Mouse (Mus musculus) lung, embryonic 14.5 days (tissue): Measurements from ENCODE around the gene Ttc7b. TPM values are rescaled to one million over a fixed set of nuclear protein-coding genes. Genes with fewer than 3 reads are reported as not detected.

ENCODE experiments used
- ATAC-seq: fragments of 200-750 bp; cut with Nextera tagmentation; 2 replicates; pipeline ENCODE4 v1.8.0; 2017; ENCODE audit warnings: mild to moderate bottlenecking, moderate TSS enrichment, moderate library complexity; ENCODE audit not compliant: insufficient read depth
- DNase-seq: peaks from one replicate; pipeline ENCODE4 v3.0.0-alpha.2; 2015
- H3K27ac ChIP-seq: fragments of 300-500 bp; sonication (generic); 2 replicates; pipeline ENCODE4 v1.5.1; 2014; ENCODE audit warnings: low read depth, mild to moderate bottlenecking, moderate library complexity
- H3K27me3 ChIP-seq: fragments of 300-500 bp; sonication (generic); 2 replicates; pipeline ENCODE4 v1.6.1; 2014; ENCODE audit warnings: low read length, control low read depth; ENCODE audit not compliant: insufficient read depth
- H3K36me3 ChIP-seq: fragments of 300-500 bp; sonication (generic); 2 replicates; pipeline ENCODE4 v1.6.1; 2014; ENCODE audit warnings: control low read depth; ENCODE audit not compliant: insufficient read depth
- H3K4me1 ChIP-seq: fragments of 300-500 bp; sonication (generic); 2 replicates; pipeline ENCODE4 v1.6.1; 2014; ENCODE audit warnings: antibody characterized with exemption, control low read depth; ENCODE audit not compliant: insufficient read depth
- H3K4me2 ChIP-seq: fragments of 300-500 bp; sonication (generic); 2 replicates; pipeline ENCODE4 v1.6.1; 2014; ENCODE audit warnings: mild to moderate bottlenecking
- H3K4me3 ChIP-seq: fragments of 300-500 bp; sonication (generic); 2 replicates; pipeline ENCODE4 v1.5.1; 2014; ENCODE audit warnings: low read depth, low read length
- H3K9ac ChIP-seq: fragments of 300-500 bp; sonication (generic); 2 replicates; pipeline ENCODE4 v1.6.1; 2014
- H3K9me3 ChIP-seq: fragments of 300-500 bp; sonication (generic); 2 replicates; pipeline ENCODE4 v1.6.1; 2016; ENCODE audit warnings: low read depth, low read length, control low read depth
- CTCF ChIP-seq: IDR thresholded peaks from 2 replicates; pipeline ENCODE4 v1.5.1; 2016; ENCODE audit warnings: antibody characterized with exemption, low read depth
- WGBS: fragments of 180-500 bp; shearing (Covaris S2); extraction: QIAGEN DNeasy Blood & Tissue Kit; methylation state at CpG from one replicate; pipeline ENCODE4 v1.1.7; 2014; 5-methylcytosine and 5-hydroxymethylcytosine counted together
- polyA plus RNA-seq: library from polyadenylated mRNA; unstranded; fragments of >200 nt; fragmentation: Nextera tagmentation; extraction: Ambion mirVana; gene quantifications from 2 replicates; pipeline ENCODE4 v1.2.1, GENCODE M21; 2014

Gene Ttc7b
- polyA plus RNA-seq, 1 experiment from 2014 or later, result 8.1 TPM

DNA sequence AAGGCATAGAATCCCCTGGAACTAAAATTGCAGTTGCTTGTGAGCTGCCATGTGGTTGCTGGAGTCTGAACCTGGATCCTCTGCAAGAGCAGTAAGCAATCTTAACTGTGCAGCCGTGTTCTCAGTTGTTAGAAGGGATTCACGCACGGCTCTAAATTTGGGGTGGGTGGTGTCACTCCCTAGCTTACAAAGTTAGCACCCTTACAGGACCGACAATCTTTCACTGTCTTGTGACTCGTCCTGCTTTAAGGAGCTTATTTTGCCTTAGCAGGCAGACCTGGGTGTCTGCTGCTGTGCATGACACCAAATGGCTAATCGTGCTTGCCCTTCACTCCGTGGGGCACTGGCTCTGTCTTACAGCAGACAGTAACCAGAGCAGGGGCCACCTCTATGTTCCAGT, 217.5 kb downstream of the Ttc7b start:
- Histone ChIP-seq H3K4me3 (no peak overlapping the region), H3K27me3 (no peaks in the 10 kb centered on the region), H3K27ac (no peak overlapping the region), H3K4me1 (peaks cover 5% of the 10 kb centered on the region), H3K9ac (no peak overlapping the region), H3K9me3 (no peaks in the 10 kb centered on the region), H3K36me3 (peaks cover 16% of the 10 kb centered on the region; the same call in 1 of the 2 replicates), H3K4me2 (no peak overlapping the region)
- ATAC-seq (no peak), DNase-seq (no peak)
- WGBS, result 72% methylated on average over 7 of the region's 7 CpGs
- TF ChIP-seq CTCF, result no peak

GRCm38 (mm10) chr12:100300446-100300845, 220.2 kb downstream of the Ttc7b start:
- H3K36me3 ChIP-seq, result peaks cover 16% of the 10 kb centered on the region; the same call in 1 of the 2 replicates
- no peak overlapping the region for H3K27ac ChIP-seq
- 75% methylated on average over 5 of the region's 5 CpGs for WGBS
- H3K27me3 ChIP-seq, result no peaks in the 10 kb centered on the region
- H3K9me3 ChIP-seq, result no peaks in the 10 kb centered on the region
- no peak for TF ChIP-seq CTCF
- H3K4me3 ChIP-seq, result no peak overlapping the region
- no peaks in the 10 kb centered on the region; the same call in 1 of the 2 replicates for H3K4me1 ChIP-seq
- no peak for DNase-seq
- no peak overlapping the region for H3K9ac ChIP-seq
- no peak for ATAC-seq
- no peak overlapping the region for H3K4me2 ChIP-seq

GRCm38 (mm10) chr12:100299322-100299726, 221.3 kb downstream of the Ttc7b start:
- Histone ChIP-seq H3K27ac (peak overlapping the region; percentile 63), H3K9me3 (no peaks in the 10 kb centered on the region), H3K27me3 (no peaks in the 10 kb centered on the region), H3K36me3 (peaks cover 16% of the 10 kb centered on the region; the same call in 1 of the 2 replicates), H3K9ac (no peak overlapping the region), H3K4me3 (no peak overlapping the region), H3K4me1 (no peaks in the 10 kb centered on the region; the same call in 1 of the 2 replicates), H3K4me2 (no peak overlapping the region)
- peak; percentile 62 for DNase-seq
- TF ChIP-seq CTCF, result no peak
- ATAC-seq, result peak; percentile 70
- 57% methylated on average over 8 of the region's 8 CpGs for WGBS

DNA sequence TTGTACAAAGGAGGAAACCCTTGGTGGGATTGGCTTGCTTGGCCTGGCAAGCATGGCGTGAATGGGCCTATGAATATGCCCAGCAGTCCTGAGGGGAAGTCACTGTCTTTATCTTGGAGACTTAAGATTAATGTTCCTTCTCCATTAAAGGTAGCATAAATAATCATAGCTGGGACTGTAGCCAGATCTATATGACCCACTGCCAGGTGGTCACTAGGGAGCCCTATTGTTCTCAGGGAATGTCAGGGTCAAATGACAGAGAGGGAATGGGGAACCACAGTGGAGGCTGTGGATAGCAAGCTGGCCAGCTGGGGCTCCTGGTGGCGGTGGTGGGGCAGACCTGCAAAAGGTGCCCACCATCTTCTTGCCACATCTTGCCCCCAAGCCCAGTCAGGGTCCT, 221.8 kb downstream of the Ttc7b start:
- TF ChIP-seq CTCF, result no peak
- no peaks in the 10 kb centered on the region for H3K9me3 ChIP-seq
- no peak overlapping the region for H3K9ac ChIP-seq
- no peaks in the 10 kb centered on the region for H3K27me3 ChIP-seq
- peaks cover 16% of the 10 kb centered on the region; the same call in 1 of the 2 replicates for H3K36me3 ChIP-seq
- no peak overlapping the region for H3K4me2 ChIP-seq
- ATAC-seq (peak; percentile 42; the same call in 1 of the 2 replicates), DNase-seq (peak; percentile 57)
- H3K27ac ChIP-seq, result peak overlapping the region; percentile 63
- H3K4me3 ChIP-seq, result no peak overlapping the region
- no peaks in the 10 kb centered on the region; the same call in 1 of the 2 replicates for H3K4me1 ChIP-seq
- WGBS, result 76% methylated on average over 2 of the region's 2 CpGs

GRCm38 (mm10) chr12:100297961-100298360, 222.7 kb downstream of the Ttc7b start:
- no peak overlapping the region for H3K9ac ChIP-seq

DNA sequence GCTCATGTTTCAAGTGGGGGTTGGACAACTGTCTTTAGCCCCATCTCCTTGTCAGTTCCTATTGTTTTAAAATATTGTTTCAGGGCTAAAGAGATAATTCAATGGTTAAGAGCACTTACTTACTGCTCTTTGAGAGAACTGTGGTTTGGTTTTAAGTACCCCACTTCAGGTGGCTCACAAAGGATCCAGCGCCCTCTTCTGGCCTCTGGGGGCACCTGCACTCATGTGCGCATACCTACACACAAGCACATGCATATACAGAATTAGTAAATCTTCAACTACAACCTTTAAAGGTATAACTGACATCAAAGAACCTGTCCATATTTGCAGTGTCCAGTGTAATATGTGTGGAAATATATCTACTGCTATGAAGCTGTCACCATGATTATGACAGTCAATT, 226.2 kb downstream of the Ttc7b start:
- no peak for DNase-seq
- ATAC-seq, result no peak
- Histone ChIP-seq H3K36me3 (0 out of 2 replicates have a peak, but pooled peaks cover 3% of the 10 kb centered on the region), H3K27me3 (no peaks in the 10 kb centered on the region), H3K4me3 (no peak overlapping the region), H3K4me1 (peaks cover 19% of the 10 kb centered on the region), H3K27ac (no peak overlapping the region), H3K4me2 (no peak overlapping the region), H3K9me3 (no peaks in the 10 kb centered on the region), H3K9ac (no peak overlapping the region)
- TF ChIP-seq CTCF, result peak; percentile 15; the same call in 1 of the 2 replicates
- whole genome bisulfite sequencing, result 82% methylated on average over 2 of the region's 2 CpGs

More at GRCm38 (mm10) chr12:100297961-100298360, 222.7 kb downstream of the Ttc7b start:
- H3K27ac ChIP-seq, result no peak overlapping the region
- no peak for TF ChIP-seq CTCF
- no peak overlapping the region for H3K4me3 ChIP-seq
- ATAC-seq (no peak), DNase-seq (no peak)
- no peak overlapping the region for H3K4me2 ChIP-seq
- WGBS, result 74% methylated on average over 4 of the region's 4 CpGs
- H3K36me3 ChIP-seq, result peaks cover 16% of the 10 kb centered on the region; the same call in 1 of the 2 replicates
- H3K9me3 ChIP-seq, result no peaks in the 10 kb centered on the region
- H3K27me3 ChIP-seq, result no peaks in the 10 kb centered on the region
- H3K4me1 ChIP-seq, result no peaks in the 10 kb centered on the region; the same call in 1 of the 2 replicates

DNA sequence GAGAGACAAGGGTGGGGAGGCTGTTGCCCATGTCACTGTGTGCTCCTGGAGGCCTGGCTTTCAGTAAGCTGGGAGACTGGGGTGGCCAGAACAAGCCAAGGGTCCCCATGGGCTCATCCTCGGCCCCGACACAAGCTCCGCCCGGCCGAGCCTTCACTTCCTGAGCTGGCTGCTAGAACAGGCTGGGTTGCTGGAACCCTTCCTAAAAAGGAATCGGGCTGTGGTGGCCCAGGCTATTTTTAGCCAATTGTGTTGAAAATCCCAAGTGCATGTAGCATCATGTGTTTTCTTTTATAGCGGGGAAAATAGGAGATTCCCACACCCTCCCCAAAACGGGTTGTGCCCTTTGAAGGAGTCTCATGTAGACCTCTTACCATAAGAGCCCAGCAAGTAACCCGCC, 226.7 kb downstream of the Ttc7b start:
- TF ChIP-seq CTCF, result no peak
- DNase-seq (peak; percentile 59), ATAC-seq (no peak)
- no peak overlapping the region for H3K27ac ChIP-seq
- no peaks in the 10 kb centered on the region for H3K27me3 ChIP-seq
- no peak overlapping the region for H3K4me2 ChIP-seq
- H3K4me1 ChIP-seq, result peaks cover 23% of the 10 kb centered on the region
- H3K36me3 ChIP-seq, result 0 out of 2 replicates have a peak, but pooled peaks cover 3% of the 10 kb centered on the region
- H3K4me3 ChIP-seq, result no peak overlapping the region
- 74% methylated on average over 9 of the region's 9 CpGs for WGBS
- no peak overlapping the region for H3K9ac ChIP-seq
- H3K9me3 ChIP-seq, result no peaks in the 10 kb centered on the region
